Mouse (Mus musculus) embryonic stem cell, embryonic (primary cell): ENCODE measurements around the gene Aup1.

Experiments
- CTCF ChIA-PET, 4 experiments: fragments of 300-600 bp in 2 of 4; fragments of 350-600 bp in 2 of 4; sonication (Branson Sonifier 250); formaldehyde crosslinking; loops; one replicate each; lab custom pipeline; 2022; ENCODE audit warnings: inconsistent platforms in 2 of 4; lab: Charles Lee
- POLR2A ChIA-PET, 4 experiments: fragments of 300-600 bp in 2 of 4; fragments of 350-600 bp in 2 of 4; sonication (Branson Sonifier 250); formaldehyde crosslinking; loops; one replicate each; lab custom pipeline; 2022; ENCODE audit warnings: antibody characterized with exemption in 4 of 4, inconsistent platforms in 1 of 4; lab: Charles Lee

Aup1 gene

DNA sequence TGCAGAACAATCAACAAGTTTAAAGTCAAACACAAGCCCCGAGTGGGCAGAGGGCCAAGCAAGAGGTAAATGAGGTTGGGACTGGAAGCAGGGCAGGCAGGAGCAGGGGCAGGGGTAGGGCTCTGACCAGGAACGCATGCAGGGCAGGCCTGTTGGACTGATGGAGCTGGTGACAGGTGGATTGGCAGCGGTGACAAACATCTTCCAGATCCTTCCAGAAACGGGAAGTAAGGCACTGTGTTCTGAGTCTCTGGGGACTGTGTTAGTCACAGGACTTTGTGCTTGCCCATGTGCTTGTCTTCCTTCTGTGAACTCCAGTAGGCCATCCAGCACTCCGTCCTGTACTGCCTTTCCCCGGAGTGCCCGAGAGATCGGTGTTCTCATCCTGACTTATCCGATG, 9.6 kb upstream of the Aup1 start:
- ChIA-PET POLR2A (interaction anchor here in 1 of 4 experiments (1.0 to 1.1 kb wide), 2 partner anchors 8 to 76 kb away, joined by 3 read pairs; partner anchors contain the start of gene Wbp1), CTCF (interaction anchor here in 1 of 4 experiments (0.6 to 1.6 kb wide), 2 partner anchors 20 to 48 kb away, joined by 3 to 5 read pairs; no protein-coding TSS in a partner anchor)

DNA sequence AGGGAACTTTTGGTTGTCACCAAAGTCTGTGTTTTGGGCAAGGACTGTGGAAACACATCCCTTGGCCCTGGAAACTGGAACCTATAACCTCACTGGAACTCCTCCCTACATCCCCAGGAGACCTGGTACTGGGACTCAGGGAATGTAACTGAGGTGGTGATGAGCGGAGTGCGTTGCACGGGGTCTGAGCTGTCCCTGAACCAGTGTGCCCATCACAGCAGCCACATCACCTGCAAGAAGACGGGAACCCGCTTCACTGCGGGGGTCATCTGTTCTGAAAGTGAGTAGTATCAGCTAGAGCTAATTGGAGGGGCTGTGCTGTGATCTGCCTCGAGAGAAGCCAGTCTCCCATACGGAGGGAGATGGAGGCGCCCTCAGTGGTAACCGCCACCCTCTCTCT, 5.0 kb upstream of the Aup1 start:
- ChIA-PET POLR2A (interaction anchor here in 2 of 4 experiments (1.1 to 2.4 kb wide), 5 partner anchors 9 to 52 kb away, joined by 3 to 13 read pairs (median 4); partner anchors contain the start of genes Ccdc142 (in 1 of the 2), Dok1 (in 1 of the 2), Dqx1 (in 1 of the 2) and Gm42688 (in 1 of the 2)), CTCF (no interaction called here)

DNA sequence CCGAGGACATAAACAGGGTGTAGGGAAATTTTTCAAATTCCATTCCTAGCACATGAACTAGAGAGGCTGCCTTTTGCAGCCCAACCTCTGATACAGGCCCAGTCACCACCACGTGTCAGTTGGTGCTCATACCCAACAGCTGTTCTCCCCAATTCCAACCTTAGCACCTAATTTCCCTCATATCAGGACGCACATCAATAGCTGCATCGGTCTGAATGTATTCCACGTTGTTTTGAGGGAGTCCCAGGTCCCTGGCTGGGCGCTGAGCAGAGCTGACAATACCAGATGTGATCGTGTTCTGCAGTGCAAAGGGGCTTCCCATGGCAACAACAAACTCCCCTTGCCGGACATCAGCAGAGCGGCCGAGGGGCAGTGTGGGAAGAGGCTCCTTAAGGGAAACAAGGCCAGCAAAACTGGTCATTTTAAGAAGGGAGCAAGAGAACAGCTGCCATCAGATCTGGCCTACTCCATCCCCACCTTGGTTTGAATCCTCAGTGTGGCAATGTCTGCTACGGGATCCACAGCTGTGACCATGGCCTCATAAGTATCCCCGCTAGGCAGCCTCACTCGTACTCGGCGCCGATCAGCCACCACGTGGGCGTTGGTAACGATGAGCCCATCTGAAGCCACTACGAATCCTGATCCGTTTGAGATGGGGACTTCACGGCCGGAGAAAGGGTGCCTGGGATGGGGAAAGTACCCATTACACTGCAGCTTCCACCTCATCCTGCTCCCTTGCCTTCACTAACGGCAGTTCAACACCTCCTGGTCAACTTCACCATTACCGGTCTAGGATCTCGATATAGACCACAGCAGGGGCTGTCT, 973 bp upstream of the Aup1 start:
- CTCF ChIA-PET: interaction anchor here in 3 of 4 experiments (0.5 to 2.4 kb wide), 10 partner anchors 12 to 949 kb away, joined by 3 to 11 read pairs (median 8); partner anchors contain the start of genes Ccdc142 (in 1 of the 3), Dctn1 (in 1 of the 3) and Gm42688 (in 1 of the 3)
- POLR2A ChIA-PET: interaction anchor here (0.7 to 3.0 kb wide), 29 partner anchors 10 to 350 kb away, joined by 3 to 16 read pairs (median 4); partner anchors contain the start of genes Dok1 (in 2 of the 4), Loxl3 (in 2 of the 4), Pcgf1 (in 2 of the 4) and 1700003E16Rik (in 1 of the 4)

DNA sequence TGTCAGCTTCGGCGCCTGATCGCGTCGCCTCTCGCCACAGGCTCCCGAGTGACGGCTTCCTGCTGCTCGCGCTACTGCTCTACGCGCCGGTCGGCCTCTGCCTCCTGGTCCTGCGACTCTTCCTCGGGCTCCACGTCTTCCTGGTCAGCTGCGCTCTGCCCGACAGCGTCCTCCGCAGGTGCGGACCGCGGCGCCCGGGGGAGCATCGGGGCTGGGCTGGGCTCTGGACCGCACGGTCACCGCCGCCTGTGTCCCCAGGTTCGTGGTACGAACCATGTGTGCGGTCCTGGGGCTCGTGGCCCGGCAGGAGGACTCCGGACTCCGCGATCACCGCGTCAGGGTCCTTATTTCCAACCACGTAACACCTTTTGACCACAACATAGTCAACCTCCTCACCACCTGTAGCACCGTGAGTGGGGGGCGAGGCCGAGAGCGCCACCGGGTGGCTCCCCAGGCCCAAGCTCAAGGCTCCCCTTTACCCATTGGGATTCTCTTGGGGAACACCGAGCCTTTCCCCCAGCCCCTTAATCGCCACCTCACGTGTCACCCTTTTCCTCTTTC, 630 bp downstream of the Aup1 start, which contains the start of gene Htra2:
Gene Htra2, minus strand, starts transcription at position 403 of the 561 bp plus-strand sequence.
- CTCF ChIA-PET: interaction anchor here in 3 of 4 experiments (0.5 to 2.4 kb wide), 15 partner anchors 10 to 572 kb away, joined by 3 to 11 read pairs (median 4); partner anchors contain the start of genes Ccdc142 (in 1 of the 3), Dctn1 (in 1 of the 3), Gm42688 (in 1 of the 3) and Pcgf1 (in 1 of the 3)
- POLR2A ChIA-PET: interaction anchor here (0.6 to 3.0 kb wide), 44 partner anchors 9 to 452 kb away, joined by 3 to 16 read pairs (median 4); partner anchors contain the start of genes Ccdc142 (in 3 of the 4), Gm42688 (in 3 of the 4), Mob1a (in 2 of the 4) and Mthfd2 (in 2 of the 4)

DNA sequence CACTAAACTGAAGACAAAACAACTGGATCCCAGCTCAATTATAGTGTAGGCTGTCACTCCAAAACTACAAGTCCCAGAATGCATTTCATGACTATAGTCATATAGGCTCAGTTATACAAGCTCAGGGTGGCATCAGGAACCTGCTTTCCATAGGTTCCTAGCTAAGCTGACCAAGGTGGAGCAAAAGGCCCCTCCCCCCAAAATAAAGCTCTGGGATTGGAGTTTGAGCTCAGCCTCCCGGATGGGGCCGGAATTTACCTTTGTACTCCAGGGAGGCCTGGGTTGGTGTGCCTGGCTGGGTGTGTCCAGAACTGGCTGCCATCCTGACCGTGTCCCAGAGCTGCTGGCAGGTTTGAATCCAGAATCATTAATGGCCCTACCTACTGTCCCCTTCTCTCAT, 3.5 kb downstream of the Aup1 start, which contains the start of gene Dqx1:
Gene Dqx1, plus strand, starts transcription at position 55 of the 400 bp plus-strand sequence.
- ChIA-PET POLR2A (interaction anchor here (0.6 to 2.8 kb wide), 40 partner anchors 8 to 737 kb away, joined by 3 to 16 read pairs (median 4); partner anchors contain the start of genes Pcgf1 (in 3 of the 4), Ccdc142 (in 2 of the 4), Gm42688 (in 2 of the 4) and Loxl3 (in 2 of the 4)), CTCF (interaction anchor here in 2 of 4 experiments (0.9 to 1.3 kb wide), 4 partner anchors 17 to 44 kb away, joined by 3 to 10 read pairs (median 6); partner anchors contain the start of genes Ccdc142 (in 1 of the 2), Gm42688 (in 1 of the 2) and Pcgf1 (in 1 of the 2))

DNA sequence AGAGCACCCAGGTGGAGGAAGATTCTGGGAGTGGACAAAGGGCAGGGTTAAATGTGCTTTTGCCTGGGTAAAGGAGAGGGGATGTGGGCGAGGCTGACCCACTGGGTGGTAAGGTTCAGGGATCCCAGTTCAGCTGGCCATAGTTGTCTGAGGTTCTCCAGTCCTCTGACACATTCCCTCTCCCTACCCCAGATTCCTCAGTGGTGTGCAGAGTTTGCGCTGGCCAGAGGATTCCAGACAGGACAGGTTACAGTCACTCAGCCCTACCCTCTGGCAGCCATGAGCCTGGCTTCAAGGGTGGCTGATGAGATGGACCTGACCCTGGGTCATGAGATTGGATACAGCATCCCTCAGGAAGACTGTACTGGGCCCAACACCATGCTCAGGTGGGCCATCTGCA, 4.4 kb downstream of the Aup1 start:
- ChIA-PET CTCF (interaction anchor here in 1 of 4 experiments (1.3 kb wide), 1 partner anchor 43 kb away, joined by 10 read pairs; the partner anchor contains the start of genes Ccdc142 and Gm42688), POLR2A (interaction anchor here in 3 of 4 experiments (1.0 to 2.8 kb wide), 25 partner anchors 8 to 284 kb away, joined by 3 to 16 read pairs (median 4); partner anchors contain the start of genes Pcgf1 (in 3 of the 3), Loxl3 (in 2 of the 3), Wbp1 (in 2 of the 3) and 1700003E16Rik (in 1 of the 3))

DNA sequence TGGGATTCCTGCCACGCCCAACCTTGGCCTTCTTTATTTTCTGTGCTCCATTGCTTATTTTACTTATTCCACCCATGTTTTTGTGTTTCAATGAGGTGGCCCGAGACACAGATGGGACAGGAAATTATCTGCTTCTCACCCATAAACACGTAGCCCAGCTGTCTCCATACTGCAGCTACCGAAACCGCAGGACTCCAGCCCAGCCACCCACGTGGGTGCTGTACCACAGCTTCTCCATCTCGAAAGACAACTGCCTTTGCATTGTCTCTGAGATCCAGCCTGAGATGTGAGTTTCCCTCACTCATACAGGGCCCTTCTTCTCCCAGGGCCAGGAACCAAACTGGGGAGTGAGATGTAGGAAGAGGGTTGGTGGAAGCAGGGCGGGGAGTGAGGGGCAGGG, 11.7 kb downstream of the Aup1 start:
- CTCF ChIA-PET: interaction anchor here in 3 of 4 experiments (0.6 to 2.4 kb wide), 5 partner anchors 9 to 35 kb away, joined by 3 to 9 read pairs (median 4); partner anchors contain the start of genes Aup1 (in 1 of the 3), Ccdc142 (in 1 of the 3), Gm42688 (in 1 of the 3) and Htra2 (in 1 of the 3)
- POLR2A ChIA-PET: interaction anchor here in 3 of 4 experiments (0.8 to 4.4 kb wide), 10 partner anchors 8 to 69 kb away, joined by 3 to 18 read pairs (median 6); partner anchors contain the start of genes Aup1 (in 3 of the 3), Htra2 (in 3 of the 3), Dok1 (in 1 of the 3) and Dqx1 (in 1 of the 3)

DNA sequence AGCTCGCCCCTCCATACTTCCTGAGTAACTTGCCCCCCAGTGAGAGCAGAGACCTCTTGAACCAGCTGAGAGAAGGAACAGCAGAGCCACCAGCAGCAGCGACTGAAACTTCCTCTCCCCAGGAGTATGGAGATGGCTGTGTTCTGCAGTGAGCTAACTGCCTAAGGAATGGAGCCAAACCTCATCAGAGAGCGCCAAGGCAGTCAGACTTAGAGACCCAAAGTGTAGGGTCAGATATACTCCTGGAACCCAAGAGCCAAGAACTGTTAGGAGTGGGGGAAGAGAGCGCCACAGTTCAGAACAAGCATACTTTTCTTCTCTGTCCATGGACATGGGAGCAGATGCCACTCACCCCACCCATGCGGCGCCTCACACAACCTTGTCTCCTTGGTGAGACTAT, 12.1 kb downstream of the Aup1 start:
- CTCF ChIA-PET: interaction anchor here in 3 of 4 experiments (0.5 to 1.8 kb wide), 5 partner anchors 12 to 93 kb away, joined by 3 to 8 read pairs (median 4); partner anchors contain the start of genes Ccdc142 (in 1 of the 3), Gm42688 (in 1 of the 3) and Pcgf1 (in 1 of the 3)

DNA sequence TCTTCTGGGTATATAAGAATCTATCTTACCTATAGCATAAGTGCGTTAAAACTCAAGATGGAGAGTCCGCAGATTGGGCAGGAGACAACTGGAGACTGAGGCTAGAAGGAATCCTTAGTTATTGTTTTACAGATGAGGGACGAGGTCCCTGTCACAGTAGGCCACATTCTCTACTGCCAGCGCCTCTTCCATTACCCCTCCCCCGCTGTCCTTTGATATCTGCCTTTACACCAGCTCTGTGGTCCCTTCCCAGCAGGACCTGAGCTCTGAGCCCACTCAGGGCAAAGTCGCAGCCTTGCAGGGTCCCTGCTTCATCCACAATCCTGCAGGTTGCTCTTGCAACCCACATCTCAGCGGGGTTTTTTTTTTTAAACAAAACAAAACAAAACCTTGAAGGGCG, 13.9 kb downstream of the Aup1 start:
- CTCF ChIA-PET: interaction anchor here in 1 of 4 experiments (0.7 kb wide), 1 partner anchor 69 kb away, joined by 3 read pairs; no protein-coding TSS in a partner anchor
- POLR2A ChIA-PET: interaction anchor here in 3 of 4 experiments (0.7 to 1.7 kb wide), 7 partner anchors 9 to 22 kb away, joined by 3 to 6 read pairs (median 4); partner anchors contain the start of genes Pcgf1 (in 2 of the 3), Aup1 (in 1 of the 3) and Dqx1 (in 1 of the 3)

More for the DNA sequence above, 12.1 kb downstream of the Aup1 start:
- POLR2A ChIA-PET: interaction anchor here in 3 of 4 experiments (0.6 to 4.4 kb wide), 11 partner anchors 8 to 51 kb away, joined by 3 to 18 read pairs (median 5); partner anchors contain the start of genes Aup1 (in 3 of the 3), Htra2 (in 3 of the 3), Dok1 (in 1 of the 3) and Dqx1 (in 1 of the 3)

DNA sequence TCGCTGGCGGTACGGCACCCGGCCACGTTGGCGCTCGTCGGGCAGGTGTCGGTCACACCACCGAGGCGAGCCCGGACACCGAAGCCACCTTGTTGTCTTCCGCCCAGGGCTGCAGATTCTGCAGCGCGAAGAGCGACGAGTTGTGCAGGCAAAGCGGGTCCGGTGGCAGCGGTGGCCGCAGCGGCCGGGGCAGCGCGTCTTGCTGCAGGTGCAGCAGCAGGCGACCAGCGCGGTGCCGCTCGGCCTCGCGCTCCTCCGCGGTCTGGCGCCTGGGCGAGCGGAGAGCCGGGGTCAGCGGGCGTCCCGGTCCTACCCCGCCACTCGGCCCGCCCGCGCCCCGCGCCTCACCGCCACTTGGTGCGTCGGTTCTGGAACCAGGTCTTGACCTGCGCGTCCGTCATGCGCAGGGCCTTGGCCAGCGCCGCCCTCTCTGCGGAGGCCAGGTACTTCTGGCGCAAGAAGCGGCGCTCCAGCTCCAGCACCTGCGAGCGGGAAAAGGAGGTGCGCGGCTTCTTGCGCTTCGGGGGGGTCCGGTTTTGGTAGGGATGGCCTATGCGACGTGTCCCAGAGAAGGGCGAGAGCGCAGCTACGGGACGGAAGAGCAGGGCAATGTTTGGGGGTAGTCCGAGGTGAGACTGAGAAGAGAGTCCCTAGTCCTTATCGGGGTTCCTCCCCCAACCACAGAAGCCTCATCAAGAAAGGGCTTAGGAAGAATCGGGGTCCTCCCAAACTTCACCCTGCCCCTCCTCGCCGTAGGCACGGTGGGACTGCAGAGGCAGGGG, 14.6 kb downstream of the Aup1 start:
- POLR2A ChIA-PET: interaction anchor here in 3 of 4 experiments (0.9 to 2.5 kb wide), 11 partner anchors 9 to 249 kb away, joined by 3 to 14 read pairs (median 4); partner anchors contain the start of genes Pcgf1 (in 3 of the 3), Dqx1 (in 2 of the 3), Lbx2 (in 1 of the 3) and Wbp1 (in 1 of the 3)
- CTCF ChIA-PET: interaction anchor here in 1 of 4 experiments (1.6 kb wide), 1 partner anchor 72 kb away, joined by 3 read pairs; no protein-coding TSS in a partner anchor

DNA sequence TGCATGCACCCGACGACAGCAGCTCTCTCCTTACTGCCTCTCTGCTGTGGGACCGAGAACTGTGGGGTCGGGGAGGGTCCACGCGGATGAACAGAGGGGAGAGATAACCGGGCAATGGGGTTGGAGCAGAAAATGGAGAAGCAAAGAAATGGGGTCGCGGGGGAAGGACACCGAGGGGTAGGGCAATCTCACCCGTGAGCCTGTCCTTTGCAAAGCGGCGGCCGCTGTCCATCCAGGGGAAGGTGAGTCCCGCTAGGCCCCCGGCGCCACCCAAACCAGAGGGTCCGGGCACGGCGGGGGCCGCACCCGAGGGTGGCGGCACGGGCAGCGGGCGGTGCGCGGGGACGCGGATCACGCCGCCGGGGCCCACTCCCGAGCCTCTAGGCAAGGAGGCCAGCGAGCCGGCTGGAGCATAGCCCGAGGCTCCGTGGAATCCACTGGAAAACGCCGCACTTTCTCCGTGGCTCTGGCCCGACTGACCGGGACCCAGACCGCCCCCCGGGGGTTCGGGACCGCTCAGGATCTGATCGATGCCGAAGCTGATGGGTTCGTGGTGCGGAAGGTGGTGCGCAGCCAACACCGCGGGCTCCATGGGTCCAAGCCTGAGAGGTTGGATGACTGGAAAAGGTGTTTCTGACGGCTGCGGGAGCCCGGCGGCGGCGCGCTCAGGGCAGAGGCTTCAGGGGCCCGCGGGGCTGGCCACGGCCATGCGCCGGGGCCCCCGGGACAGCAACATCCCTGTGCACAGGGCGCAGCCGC, 15.3 kb downstream of the Aup1 start:
- ChIA-PET CTCF (interaction anchor here in 1 of 4 experiments (1.6 kb wide), 1 partner anchor 73 kb away, joined by 3 read pairs; no protein-coding TSS in a partner anchor), POLR2A (interaction anchor here in 3 of 4 experiments (0.6 to 2.5 kb wide), 13 partner anchors 8 to 248 kb away, joined by 3 to 14 read pairs (median 4); partner anchors contain the start of genes Pcgf1 (in 3 of the 3), Dqx1 (in 2 of the 3), Lbx2 (in 1 of the 3) and Wbp1 (in 1 of the 3))

DNA sequence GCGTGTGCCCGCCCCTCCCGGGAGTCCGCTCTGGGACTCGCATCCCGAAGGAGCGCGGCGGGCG, 15.8 kb downstream of the Aup1 start, which contains the start of gene Tlx2:
Gene Tlx2, minus strand, starts transcription at position 47 of the 64 bp plus-strand sequence.
- ChIA-PET CTCF (interaction anchor here in 1 of 4 experiments (1.6 kb wide), 1 partner anchor 74 kb away, joined by 3 read pairs; no protein-coding TSS in a partner anchor), POLR2A (interaction anchor here in 3 of 4 experiments (0.6 to 2.5 kb wide), 5 partner anchors 12 to 223 kb away, joined by 3 to 14 read pairs (median 3); partner anchors contain the start of genes Dqx1 (in 1 of the 3) and Wbp1 (in 1 of the 3))

DNA sequence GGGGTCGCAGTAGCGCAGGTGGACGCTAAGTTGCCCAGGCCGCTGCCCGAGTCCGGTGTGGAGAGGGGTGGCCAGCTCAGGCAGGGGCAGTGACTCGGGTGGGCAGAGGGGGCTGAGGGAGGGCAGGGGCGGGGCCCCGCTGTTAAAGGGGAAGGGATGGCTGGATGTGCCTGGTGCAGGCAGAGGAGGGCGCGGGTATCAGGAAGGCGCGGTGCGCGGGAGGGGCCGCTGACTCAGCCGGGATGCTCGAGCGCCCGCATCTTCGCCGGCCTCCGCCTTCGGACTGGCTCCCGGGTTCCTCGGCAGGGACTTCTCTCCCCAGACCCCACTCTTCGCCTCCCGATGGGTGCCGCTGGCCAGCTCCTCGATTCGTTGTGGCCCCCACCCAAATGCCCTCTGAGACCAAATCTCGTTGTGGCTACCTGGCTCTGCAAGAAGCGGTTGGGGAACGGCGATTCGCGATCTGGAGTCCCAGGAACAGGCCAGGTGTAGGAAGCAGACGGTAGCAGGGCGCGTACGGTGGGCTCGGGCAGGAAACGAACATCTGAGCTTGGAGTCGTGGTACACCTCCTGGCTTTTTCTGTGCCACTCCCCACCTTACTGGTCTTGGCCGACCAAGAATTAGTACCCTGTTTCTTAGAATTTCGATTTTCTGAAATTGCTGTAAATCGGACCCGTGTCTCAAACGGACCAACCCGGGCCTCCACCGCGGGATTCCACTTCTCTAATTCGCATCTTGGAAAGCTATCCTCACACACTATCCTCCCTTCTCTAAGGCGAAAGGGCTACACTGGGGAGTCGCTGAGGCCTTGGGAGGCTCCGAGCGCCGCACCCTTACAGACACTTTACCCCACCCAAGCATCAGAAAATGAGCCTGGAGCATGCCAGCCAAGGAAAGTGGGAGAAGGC, 16.2 kb downstream of the Aup1 start:
- POLR2A ChIA-PET: interaction anchor here in 3 of 4 experiments (0.6 to 2.5 kb wide), 9 partner anchors 10 to 224 kb away, joined by 3 to 14 read pairs (median 3); partner anchors contain the start of genes Dqx1 (in 2 of the 3), Aup1 (in 1 of the 3) and Wbp1 (in 1 of the 3)
- CTCF ChIA-PET: interaction anchor here in 3 of 4 experiments (0.5 to 1.6 kb wide), 4 partner anchors 17 to 92 kb away, joined by 3 to 13 read pairs (median 4); no protein-coding TSS in a partner anchor

DNA sequence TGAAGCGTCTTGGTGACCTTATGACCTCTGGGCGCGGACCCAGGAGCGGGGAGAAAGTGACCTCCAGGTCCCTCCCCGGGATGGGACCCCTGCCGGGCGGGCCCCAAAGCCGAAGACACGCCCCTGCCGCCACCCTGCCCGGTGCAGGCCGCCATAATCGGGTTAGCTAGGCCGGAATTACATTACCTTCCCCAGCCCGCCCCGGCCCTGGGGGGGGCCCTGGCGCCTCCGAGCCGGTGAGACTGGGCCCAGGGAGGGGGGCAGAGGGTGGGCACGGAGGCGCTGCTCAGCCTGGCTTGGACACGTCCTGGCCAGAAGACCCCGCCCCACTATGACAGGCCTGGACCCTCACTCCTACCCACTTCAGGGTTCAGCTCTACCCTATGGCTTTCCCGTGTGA, 16.9 kb downstream of the Aup1 start:
- ChIA-PET POLR2A (interaction anchor here in 2 of 4 experiments (0.9 to 2.5 kb wide), 7 partner anchors 11 to 70 kb away, joined by 3 to 14 read pairs (median 4); partner anchors contain the start of genes Dqx1 (in 2 of the 2), Aup1 (in 1 of the 2) and Wbp1 (in 1 of the 2)), CTCF (interaction anchor here in 3 of 4 experiments (0.5 to 1.0 kb wide), 3 partner anchors 16 to 91 kb away, joined by 3 to 13 read pairs (median 4); no protein-coding TSS in a partner anchor)
